Mouse (Mus musculus): Measurements from ENCODE around the gene Cdk5r2.

GRCm38 (mm10) chr1:74882828-74883227, 28.1 kb downstream of the Cdk5r2 start:
- TF ChIP-seq CTCF (IDR thresholded peaks at IDR 0.05; ENCODE audit: insufficient read depth, low read depth, low read length) (no peak), POLR2A (IDR thresholded peaks at IDR 0.05; ENCODE audit: insufficient read depth, low read depth, low read length) (no peak)

All from olfactory bulb, adult 2 months (tissue).